Mouse (Mus musculus) neural tube, embryonic 14.5 days (tissue): ENCODE measurements around the gene Tgfbr3. TPM values are rescaled to one million over a fixed set of nuclear protein-coding genes. Genes with fewer than 3 reads are reported as not detected.

Experiments
- ATAC-seq: fragments of 200-750 bp; cut with Nextera tagmentation; 2 replicates; pipeline ENCODE4 v1.8.0; 2017; ENCODE audit warnings: low read depth, mild to moderate bottlenecking, moderate TSS enrichment, moderate library complexity
- H3K27ac ChIP-seq: fragments of 300-500 bp; sonication (generic); 2 replicates; pipeline ENCODE4 v1.5.1; 2014; ENCODE audit warnings: low read depth, mild to moderate bottlenecking, control low read depth, low read length, moderate library complexity, mixed read lengths
- H3K27me3 ChIP-seq: fragments of 300-500 bp; sonication (generic); 2 replicates; pipeline ENCODE4 v1.6.1; 2014; ENCODE audit warnings: low read length; ENCODE audit not compliant: control insufficient read depth, insufficient read depth
- H3K36me3 ChIP-seq: fragments of 300-500 bp; sonication (generic); 2 replicates; pipeline ENCODE4 v1.6.1; 2014; ENCODE audit warnings: low read length, mixed read lengths; ENCODE audit not compliant: control insufficient read depth, insufficient read depth
- H3K4me1 ChIP-seq: fragments of 300-500 bp; sonication (generic); 2 replicates; pipeline ENCODE4 v1.6.1; 2014; ENCODE audit warnings: low read length; ENCODE audit not compliant: control insufficient read depth, insufficient read depth
- H3K4me2 ChIP-seq: fragments of 300-500 bp; sonication (generic); 2 replicates; pipeline ENCODE4 v1.6.1; 2014; ENCODE audit warnings: mild to moderate bottlenecking, low read depth, low read length, control low read depth
- H3K4me3 ChIP-seq: fragments of 300-500 bp; sonication (generic); 2 replicates; pipeline ENCODE4 v1.5.1; 2014; ENCODE audit warnings: low read depth, low read length, control low read depth, mixed read lengths
- H3K9ac ChIP-seq: fragments of 300-500 bp; sonication (generic); replicated peaks from 2 replicates; pipeline ENCODE4 v1.6.1; 2014; ENCODE audit warnings: low read depth, mild to moderate bottlenecking, control low read depth, low read length, mixed read lengths
- H3K9me3 ChIP-seq: fragments of 300-500 bp; sonication (generic); 2 replicates; pipeline ENCODE4 v1.6.1; 2016; ENCODE audit warnings: low read length; ENCODE audit not compliant: control insufficient read depth
- WGBS: fragments of 180-500 bp; shearing (Covaris S2); extraction: QIAGEN DNeasy Blood & Tissue Kit; methylation state at CpG from one replicate; pipeline ENCODE4 v1.1.7; 2014; 5-methylcytosine and 5-hydroxymethylcytosine counted together
- polyA plus RNA-seq: library from polyadenylated mRNA; unstranded; fragments of >200 nt; fragmentation: Nextera tagmentation; extraction: Ambion mirVana; gene quantifications from 2 replicates; pipeline ENCODE4 v1.2.1, GENCODE M21; 2014

Gene Tgfbr3
- polyA plus RNA-seq, 1 experiment from 2014 or later = 2.6 TPM

DNA sequence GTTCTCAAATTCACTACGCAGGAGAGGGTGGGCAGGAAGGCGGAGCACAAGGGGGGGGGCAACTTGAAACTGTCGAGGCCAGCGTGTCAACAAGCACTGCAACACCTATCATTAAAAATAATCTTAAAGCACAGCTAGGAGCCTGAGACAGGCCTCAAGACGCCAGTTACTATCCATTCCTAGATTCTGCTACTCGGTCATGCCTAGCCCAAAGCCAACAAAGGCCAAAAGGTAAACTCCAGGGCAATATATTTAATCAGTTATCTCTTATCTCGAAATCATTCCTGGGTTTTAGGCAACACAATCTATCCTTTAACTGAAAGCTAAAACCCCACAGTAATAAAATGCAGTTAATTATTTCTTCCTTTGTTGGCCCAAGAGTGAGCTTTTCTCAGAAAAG, 221.9 kb downstream of the Tgfbr3 start:
- H3K9ac ChIP-seq = no peak overlapping the region
- H3K4me1 ChIP-seq = no peaks in the 10 kb centered on the region
- 86% methylated on average over 7 of the region's 7 CpGs for WGBS
- no peak overlapping the region for H3K4me3 ChIP-seq
- no peak overlapping the region for H3K27ac ChIP-seq
- ATAC-seq = no peak
- no peaks in the 10 kb centered on the region for H3K36me3 ChIP-seq
- H3K4me2 ChIP-seq = no peak overlapping the region
- no peaks in the 10 kb centered on the region for H3K27me3 ChIP-seq
- H3K9me3 ChIP-seq = no peaks in the 10 kb centered on the region

DNA sequence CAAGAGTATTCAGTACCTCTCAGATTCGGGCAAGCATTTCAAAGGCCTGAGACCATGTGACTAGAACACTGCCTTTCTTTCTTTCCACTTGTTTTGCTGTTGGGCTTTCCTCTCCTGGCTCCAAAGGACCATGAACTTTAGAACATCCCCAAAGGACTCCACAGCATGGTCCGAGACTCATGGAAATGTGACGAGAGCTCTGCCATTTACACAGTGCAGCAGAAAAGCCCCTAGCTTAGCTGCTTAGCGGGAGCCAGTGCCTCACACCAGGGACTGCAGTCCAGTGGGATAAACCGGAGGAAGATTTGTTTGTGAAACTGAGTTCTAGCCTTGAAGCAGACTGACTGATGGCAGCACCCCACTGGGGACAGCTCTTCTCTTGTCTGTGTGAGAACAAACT, 224.5 kb downstream of the Tgfbr3 start:
- Histone ChIP-seq H3K4me2 (no peak overlapping the region), H3K4me1 (no peaks in the 10 kb centered on the region), H3K9ac (no peak overlapping the region), H3K9me3 (no peaks in the 10 kb centered on the region), H3K4me3 (no peak overlapping the region), H3K27ac (no peak overlapping the region), H3K36me3 (no peaks in the 10 kb centered on the region), H3K27me3 (no peaks in the 10 kb centered on the region)
- no peak for ATAC-seq
- WGBS = 64% methylated on average over 5 of the region's 5 CpGs

DNA sequence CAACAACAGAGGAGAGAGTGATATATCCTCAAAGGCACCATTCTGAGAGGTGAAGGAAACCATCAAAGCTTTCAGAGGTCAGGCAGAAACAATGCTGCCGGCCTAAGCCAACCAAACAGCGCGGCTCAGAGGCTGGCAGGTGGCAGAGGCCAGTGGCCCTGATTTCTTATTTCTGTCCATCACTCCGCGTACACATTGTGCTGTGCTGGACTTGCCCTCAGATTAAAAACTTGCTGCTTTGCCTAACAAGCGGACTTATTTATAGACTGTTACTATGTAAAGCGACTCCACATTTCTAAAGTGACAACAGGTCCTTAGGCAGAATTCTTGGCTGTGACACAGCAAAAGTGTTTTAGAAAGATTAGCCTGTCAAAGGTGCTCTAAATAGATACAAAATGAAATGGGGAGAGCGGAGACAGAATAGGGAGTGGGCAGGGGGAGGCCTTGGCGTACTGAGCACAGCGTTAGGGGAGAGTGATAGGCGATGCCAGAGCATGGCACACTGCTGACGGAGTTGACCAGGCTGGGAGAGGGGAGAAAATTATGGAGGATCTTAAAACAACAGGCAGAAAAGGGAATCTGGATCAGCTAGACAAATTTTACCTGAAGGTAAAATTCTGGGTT, 227.1 kb downstream of the Tgfbr3 start:
- no peak overlapping the region for H3K27ac ChIP-seq
- no peak for ATAC-seq
- H3K27me3 ChIP-seq = no peaks in the 10 kb centered on the region
- H3K4me1 ChIP-seq = no peaks in the 10 kb centered on the region
- H3K9me3 ChIP-seq = no peaks in the 10 kb centered on the region
- no peak overlapping the region for H3K4me3 ChIP-seq
- no peaks in the 10 kb centered on the region for H3K36me3 ChIP-seq
- H3K4me2 ChIP-seq = no peak overlapping the region
- no peak overlapping the region for H3K9ac ChIP-seq
- 74% methylated on average over 12 of the region's 12 CpGs for WGBS

DNA sequence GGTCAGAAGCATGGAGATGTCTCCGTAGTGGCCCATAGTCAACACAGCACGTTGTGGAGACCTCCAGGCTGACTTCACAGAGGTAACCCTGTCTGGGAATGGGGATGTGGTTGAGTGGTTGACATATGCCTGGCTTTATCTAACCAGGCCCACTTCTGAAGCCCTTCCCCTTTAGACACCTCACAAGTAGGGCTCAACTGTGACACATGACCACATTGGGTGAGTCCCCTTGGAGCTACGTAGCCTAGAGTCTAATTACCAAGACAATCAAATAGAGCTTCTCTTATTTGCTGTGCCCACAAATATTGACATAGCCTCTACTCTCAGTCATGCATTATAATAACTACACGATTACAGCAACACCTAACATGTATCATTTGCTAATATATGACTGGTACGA, 229.9 kb downstream of the Tgfbr3 start:
- H3K36me3 ChIP-seq = no peaks in the 10 kb centered on the region
- H3K9me3 ChIP-seq = no peaks in the 10 kb centered on the region
- H3K27me3 ChIP-seq = no peaks in the 10 kb centered on the region
- no peak for ATAC-seq
- no peak overlapping the region for H3K4me2 ChIP-seq
- H3K9ac ChIP-seq = no peak overlapping the region
- H3K4me3 ChIP-seq = no peak overlapping the region
- H3K4me1 ChIP-seq = peaks cover 6% of the 10 kb centered on the region; the same call in 1 of the 2 replicates
- 90% methylated on average over 5 of the region's 5 CpGs for WGBS
- no peak overlapping the region for H3K27ac ChIP-seq

DNA sequence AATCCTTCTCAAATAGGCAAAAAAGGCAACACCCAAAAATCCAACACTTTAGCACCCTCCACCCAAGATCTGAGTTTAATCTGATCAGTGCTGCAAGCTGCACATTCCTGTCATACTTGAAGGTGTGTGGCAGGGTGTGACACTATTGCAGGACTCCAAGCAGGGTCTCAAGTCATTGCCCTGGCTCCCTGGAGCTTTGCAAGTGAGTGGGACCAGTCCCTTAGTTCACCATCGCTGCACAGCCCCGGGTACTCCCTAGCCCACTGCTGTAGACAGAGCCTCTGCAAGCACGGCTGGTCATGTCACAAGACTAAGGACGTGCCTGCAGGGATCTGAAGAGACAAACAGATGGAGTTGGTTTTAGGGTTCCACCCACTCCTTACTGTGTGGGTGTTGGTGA, 230.8 kb downstream of the Tgfbr3 start:
- 65% methylated on average over 4 of the region's 4 CpGs for WGBS
- Histone ChIP-seq H3K36me3 (no peaks in the 10 kb centered on the region), H3K27me3 (no peaks in the 10 kb centered on the region), H3K4me2 (no peak overlapping the region), H3K9me3 (no peaks in the 10 kb centered on the region), H3K4me3 (no peak overlapping the region), H3K4me1 (peaks cover 6% of the 10 kb centered on the region; the same call in 1 of the 2 replicates), H3K9ac (no peak overlapping the region), H3K27ac (no peak overlapping the region)
- no peak for ATAC-seq

Other genes with a start within 250 kb of the Tgfbr3 start
- gene Brdt, start 41.5 kb upstream of the Tgfbr3 start, polyA plus RNA-seq = 3.9 and 4.9 TPM in 2 replicates
- gene Ephx4, start 113.1 kb upstream of the Tgfbr3 start, polyA plus RNA-seq = 3.5 and 3.9 TPM in 2 replicates
- gene Lpcat2b, start 141.9 kb upstream of the Tgfbr3 start, polyA plus RNA-seq = 0.07 TPM in 1 of 2 replicates, not detected in the other
- 19.0 and 21.2 TPM in 2 replicates for gene Btbd8, start 148.4 kb upstream of the Tgfbr3 start, polyA plus RNA-seq
- gene Gm42669, start 218.0 kb upstream of the Tgfbr3 start, polyA plus RNA-seq = 1.1 and 1.2 TPM in 2 replicates
- gene 1700028K03Rik, start 245.1 kb upstream of the Tgfbr3 start, polyA plus RNA-seq = 0.35 and 0.58 TPM in 2 replicates